Mouse (Mus musculus) lung, embryonic 16.5 days (tissue): ENCODE measurements around the gene Gm20696. TPM values are rescaled to one million over a fixed set of nuclear protein-coding genes. Genes with fewer than 3 reads are reported as not detected.
A peak's percentile ranks its signal among the peaks of the same experiment; 100 is the strongest.

Source experiments
- ATAC-seq: fragments of 200-750 bp; cut with Nextera tagmentation; 2 replicates; pipeline ENCODE4 v1.8.0; 2017; ENCODE audit warnings: low read depth, mild to moderate bottlenecking, moderate library complexity
- H3K27ac ChIP-seq: fragments of 300-500 bp; sonication (generic); 2 replicates; pipeline ENCODE4 v1.5.1; 2014; ENCODE audit warnings: mild to moderate bottlenecking, control low read depth, low read length
- H3K27me3 ChIP-seq: fragments of 300-500 bp; sonication (generic); 2 replicates; pipeline ENCODE4 v1.6.1; 2014; ENCODE audit warnings: low read depth, low read length, mixed read lengths; ENCODE audit not compliant: control insufficient read depth, insufficient read depth
- H3K36me3 ChIP-seq: fragments of 300-500 bp; sonication (generic); 2 replicates; pipeline ENCODE4 v1.6.1; 2014; ENCODE audit warnings: low read length; ENCODE audit not compliant: control insufficient read depth, insufficient read depth
- H3K4me1 ChIP-seq: fragments of 300-500 bp; sonication (generic); replicated peaks from 2 replicates; pipeline ENCODE4 v1.6.1; 2014; ENCODE audit warnings: low read length, mixed read lengths; ENCODE audit not compliant: control insufficient read depth, insufficient read depth
- H3K4me2 ChIP-seq: fragments of 300-500 bp; sonication (generic); 2 replicates; pipeline ENCODE4 v1.6.1; 2014; ENCODE audit warnings: low read depth, low read length, control low read depth
- H3K4me3 ChIP-seq: fragments of 300-500 bp; sonication (generic); 2 replicates; pipeline ENCODE4 v1.5.1; 2014; ENCODE audit warnings: mild to moderate bottlenecking, low read length, control low read depth
- H3K9ac ChIP-seq: fragments of 300-500 bp; sonication (generic); 2 replicates; pipeline ENCODE4 v1.6.1; 2014; ENCODE audit warnings: low read length, control low read depth
- H3K9me3 ChIP-seq: fragments of 300-500 bp; sonication (generic); 2 replicates; pipeline ENCODE4 v1.6.1; 2016; ENCODE audit warnings: low read length; ENCODE audit not compliant: control insufficient read depth
- WGBS: fragments of 180-500 bp; shearing (Covaris S2); extraction: QIAGEN DNeasy Blood & Tissue Kit; methylation state at CpG from one replicate; pipeline ENCODE4 v1.1.7; 2014; 5-methylcytosine and 5-hydroxymethylcytosine counted together
- polyA plus RNA-seq: library from polyadenylated mRNA; unstranded; fragments of >200 nt; fragmentation: Nextera tagmentation; extraction: Ambion mirVana; gene quantifications from 2 replicates; pipeline ENCODE4 v1.2.1, GENCODE M21; 2015

Gm20696 gene
- polyA plus RNA-seq, 1 experiment from 2014 or later, result 2.3 TPM

- Histone ChIP-seq H3K36me3 (no peaks in the 10 kb centered on the region), H3K27ac (no peak overlapping the region), H3K4me2 (no peak overlapping the region), H3K4me3 (no peak overlapping the region), H3K4me1 (peaks cover 14% of the 10 kb centered on the region), H3K27me3 (no peaks in the 10 kb centered on the region), H3K9me3 (no peaks in the 10 kb centered on the region), H3K9ac (no peak overlapping the region)
- WGBS, result 78% methylated on average over 7 of the region's 7 CpGs
- no peak for ATAC-seq
These were observed 60.5 kb downstream of the Gm20696 start for GRCm38 (mm10) chr6:99606079-99606478.

DNA sequence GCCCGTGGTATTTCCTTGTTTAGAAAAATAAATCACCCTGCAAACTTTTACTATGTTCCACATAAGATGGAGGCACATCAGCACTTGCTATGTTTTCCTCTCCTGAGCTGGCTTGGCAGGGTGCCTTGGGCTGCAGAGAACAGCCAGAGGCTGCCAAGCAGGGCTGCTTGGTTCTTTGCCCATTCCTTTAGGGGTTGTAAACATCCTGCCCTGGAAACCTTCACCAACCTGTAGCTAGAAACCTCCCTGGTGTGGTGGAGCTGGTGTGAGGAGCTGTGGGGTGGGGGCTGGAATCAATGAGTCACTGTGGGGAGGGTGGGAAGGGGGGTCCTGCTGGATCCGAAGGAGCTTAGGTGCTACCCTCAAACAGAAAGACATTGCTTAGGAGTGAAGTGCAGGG, 61.8 kb downstream of the Gm20696 start:
- Histone ChIP-seq H3K36me3 (no peaks in the 10 kb centered on the region), H3K9ac (no peak overlapping the region), H3K27ac (peak overlapping the region; percentile 12; the same call in 1 of the 2 replicates), H3K4me1 (peaks cover 14% of the 10 kb centered on the region), H3K27me3 (no peaks in the 10 kb centered on the region), H3K4me2 (no peak overlapping the region), H3K9me3 (no peaks in the 10 kb centered on the region), H3K4me3 (no peak overlapping the region)
- ATAC-seq, result peak; percentile 62
- WGBS, result 41% methylated on average over 2 of the region's 2 CpGs

DNA sequence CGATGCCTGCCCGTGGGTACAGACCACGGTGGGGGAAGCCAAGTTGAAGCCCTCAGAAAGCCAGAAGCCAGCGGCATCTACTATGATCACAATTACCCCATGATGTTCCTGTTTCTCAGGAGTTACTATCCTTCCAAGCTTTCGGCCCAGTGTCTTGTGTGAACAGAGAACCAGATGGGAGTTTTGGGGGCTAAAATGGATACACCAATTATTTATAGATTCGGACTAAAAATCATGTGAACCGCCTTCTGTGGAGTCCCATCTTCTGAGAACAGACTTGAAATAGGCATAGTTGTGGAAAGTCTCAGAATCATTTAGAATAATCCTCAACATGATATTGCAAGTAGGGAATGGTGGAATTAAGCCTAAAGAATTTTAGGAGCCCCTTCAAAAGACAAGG, 64.2 kb downstream of the Gm20696 start:
- Histone ChIP-seq H3K4me3 (no peak overlapping the region), H3K9me3 (no peaks in the 10 kb centered on the region), H3K4me1 (peaks cover 20% of the 10 kb centered on the region), H3K27ac (no peak overlapping the region), H3K4me2 (no peak overlapping the region), H3K27me3 (no peaks in the 10 kb centered on the region), H3K36me3 (no peaks in the 10 kb centered on the region), H3K9ac (no peak overlapping the region)
- WGBS, result 87% methylated on average over 7 of the region's 7 CpGs
- ATAC-seq, result no peak

DNA sequence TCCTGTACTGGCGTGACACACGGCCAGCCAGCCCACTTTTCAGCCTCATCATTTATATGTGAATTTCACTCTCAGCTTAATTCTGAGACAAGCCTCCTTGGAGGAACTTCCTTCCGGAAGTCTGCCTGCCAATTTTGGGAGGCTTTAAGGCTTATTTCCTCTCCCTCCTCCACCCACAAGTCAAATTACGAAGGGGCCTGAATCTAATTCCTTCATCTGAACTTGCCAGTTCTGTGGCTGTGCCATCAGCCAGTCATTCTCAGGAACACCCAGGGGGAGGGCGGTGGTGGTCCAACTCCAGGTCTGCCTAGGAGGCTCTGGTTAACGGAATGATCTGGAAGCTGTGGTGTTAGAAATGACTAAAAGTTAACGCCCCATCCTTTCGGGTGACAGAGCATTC, 65.7 kb downstream of the Gm20696 start:
- Histone ChIP-seq H3K9me3 (no peaks in the 10 kb centered on the region), H3K9ac (no peak overlapping the region), H3K4me1 (peaks cover 20% of the 10 kb centered on the region), H3K27ac (no peak overlapping the region), H3K27me3 (no peaks in the 10 kb centered on the region), H3K4me2 (0 out of 2 replicates have a peak overlapping the region, but pooled peaks have one; percentile 13), H3K36me3 (no peaks in the 10 kb centered on the region), H3K4me3 (no peak overlapping the region)
- ATAC-seq, result no peak
- 55% methylated on average over 8 of the region's 8 CpGs for WGBS

DNA sequence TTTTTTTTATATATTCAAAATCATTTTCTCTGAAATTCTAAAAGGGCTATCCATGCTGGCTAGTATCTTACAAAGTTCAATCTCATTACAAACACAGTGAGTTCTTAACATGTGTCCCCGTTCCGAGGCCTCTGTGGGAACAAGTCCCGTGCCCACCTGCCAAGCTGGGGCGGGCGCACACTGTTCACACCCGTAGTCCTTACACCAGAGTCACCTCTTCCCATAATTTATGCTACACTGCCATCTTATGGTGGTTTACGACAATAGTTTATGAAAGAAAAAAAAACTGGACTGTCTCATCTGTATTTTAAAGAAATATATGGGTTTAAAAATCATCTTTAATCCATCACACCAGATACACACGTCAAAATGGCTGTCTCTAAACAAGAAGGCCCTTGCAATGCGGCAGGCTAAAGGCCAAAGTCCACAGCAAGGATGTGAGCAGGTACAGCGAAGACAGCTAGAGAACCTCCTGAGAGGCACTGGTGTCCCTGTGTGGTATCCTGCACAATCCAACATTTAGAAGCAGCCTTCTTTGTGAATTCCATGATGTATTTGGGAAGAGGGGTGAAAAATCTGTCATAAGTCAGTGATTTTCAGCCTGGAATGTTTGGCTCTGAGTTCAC, 66.3 kb downstream of the Gm20696 start:
- H3K4me1 ChIP-seq, result peaks cover 20% of the 10 kb centered on the region
- H3K36me3 ChIP-seq, result no peaks in the 10 kb centered on the region
- H3K9ac ChIP-seq, result no peak overlapping the region
- peak overlapping the region; percentile 34; the same call in 1 of the 2 replicates for H3K4me2 ChIP-seq
- peak overlapping the region; percentile 9; the same call in 1 of the 2 replicates for H3K4me3 ChIP-seq
- 0 out of 2 replicates have a peak overlapping the region, but pooled peaks have one; percentile 27 for H3K27ac ChIP-seq
- H3K27me3 ChIP-seq, result no peaks in the 10 kb centered on the region
- 19% methylated on average over 10 of the region's 10 CpGs for WGBS
- H3K9me3 ChIP-seq, result no peaks in the 10 kb centered on the region
- ATAC-seq, result no peak

DNA sequence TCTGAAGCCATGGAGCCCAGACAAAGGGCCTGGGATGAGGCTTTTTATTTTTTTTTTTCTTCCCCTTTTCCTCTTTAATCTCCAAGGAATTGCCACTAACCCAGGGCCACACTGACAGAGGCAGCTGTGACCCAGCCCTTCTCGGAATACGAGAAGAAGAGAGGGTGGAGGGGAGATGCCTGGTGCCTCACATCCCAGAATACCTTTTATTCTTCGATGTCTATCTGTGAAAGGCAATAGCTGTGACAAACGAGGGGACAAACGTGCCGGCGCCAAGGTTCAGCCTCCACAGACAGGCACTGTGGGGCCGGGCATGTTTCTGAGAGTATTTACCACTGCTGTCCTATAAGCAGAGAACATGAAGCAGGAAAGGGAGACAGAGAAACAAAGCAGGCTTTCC, 66.9 kb downstream of the Gm20696 start:
- ATAC-seq, result no peak
- Histone ChIP-seq H3K27me3 (no peaks in the 10 kb centered on the region), H3K36me3 (no peaks in the 10 kb centered on the region), H3K9ac (no peak overlapping the region), H3K4me2 (peak overlapping the region; percentile 6), H3K4me1 (peaks cover 20% of the 10 kb centered on the region), H3K27ac (no peak overlapping the region), H3K4me3 (no peak overlapping the region), H3K9me3 (no peaks in the 10 kb centered on the region)
- WGBS, result 41% methylated on average over 8 of the region's 8 CpGs

DNA sequence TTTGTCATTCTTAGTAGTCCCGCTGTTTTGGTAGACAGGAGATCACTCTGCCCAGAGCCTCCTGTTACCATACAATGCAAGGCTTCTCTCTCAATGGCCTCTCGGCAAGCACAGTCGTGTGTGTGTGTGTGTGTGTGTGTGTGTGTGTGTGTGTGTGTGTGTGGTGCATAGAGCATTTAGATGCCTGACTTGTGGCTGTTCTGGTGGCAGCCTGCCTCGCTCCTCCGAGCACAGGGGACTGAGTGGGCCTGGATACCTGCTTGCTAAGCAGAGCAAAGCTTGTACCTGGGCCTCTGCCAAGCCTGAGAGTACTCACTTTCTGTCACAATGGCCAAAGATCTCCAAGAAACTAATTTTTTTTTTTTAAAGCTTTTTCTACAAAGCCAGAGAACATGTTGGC, 67.4 kb downstream of the Gm20696 start:
- peaks cover 17% of the 10 kb centered on the region for H3K4me1 ChIP-seq
- peak; percentile 31; the same call in 1 of the 2 replicates for ATAC-seq
- no peaks in the 10 kb centered on the region for H3K27me3 ChIP-seq
- 66% methylated on average over 5 of the region's 5 CpGs for WGBS
- no peaks in the 10 kb centered on the region for H3K36me3 ChIP-seq
- no peaks in the 10 kb centered on the region for H3K9me3 ChIP-seq
- no peak overlapping the region for H3K4me2 ChIP-seq
- H3K27ac ChIP-seq, result no peak overlapping the region
- no peak overlapping the region for H3K4me3 ChIP-seq
- H3K9ac ChIP-seq, result no peak overlapping the region

- no peaks in the 10 kb centered on the region for H3K27me3 ChIP-seq
- ATAC-seq, result no peak
- 51% methylated on average over 6 of the region's 6 CpGs for WGBS
These were observed 89.6 kb downstream of the Gm20696 start for GRCm38 (mm10) chr6:99577040-99577439.

DNA sequence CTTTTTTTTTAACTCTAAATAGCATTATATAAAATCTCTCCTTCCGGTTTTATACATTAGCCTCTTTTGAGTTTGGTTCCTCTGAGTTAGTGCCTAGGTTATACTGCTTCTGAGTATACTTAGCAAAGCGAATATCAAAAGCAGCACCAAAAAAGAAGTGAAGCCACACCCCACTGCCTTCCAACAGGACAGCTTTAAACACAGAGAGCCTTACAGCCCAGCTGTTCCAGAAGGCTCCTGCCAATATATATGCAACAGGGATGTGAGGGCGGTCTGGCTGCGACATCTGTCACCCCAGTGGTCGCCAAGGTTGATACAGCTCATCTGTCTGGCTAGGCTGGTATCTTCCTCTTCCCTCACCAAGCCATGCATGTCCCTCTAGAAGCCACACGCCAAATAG, 91.0 kb downstream of the Gm20696 start:
- no peak overlapping the region for H3K9ac ChIP-seq
- H3K36me3 ChIP-seq, result no peaks in the 10 kb centered on the region
- ATAC-seq, result peak; percentile 61; the same call in 1 of the 2 replicates
- no peaks in the 10 kb centered on the region for H3K27me3 ChIP-seq
- H3K4me3 ChIP-seq, result no peak overlapping the region
- H3K4me2 ChIP-seq, result no peak overlapping the region
- no peak overlapping the region for H3K27ac ChIP-seq
- H3K4me1 ChIP-seq, result peaks cover 4% of the 10 kb centered on the region
- WGBS, result 63% methylated on average over 6 of the region's 6 CpGs
- no peaks in the 10 kb centered on the region for H3K9me3 ChIP-seq

More at GRCm38 (mm10) chr6:99577040-99577439, 89.6 kb downstream of the Gm20696 start:
- no peak overlapping the region for H3K9ac ChIP-seq
- H3K27ac ChIP-seq, result no peak overlapping the region
- H3K4me3 ChIP-seq, result no peak overlapping the region
- H3K36me3 ChIP-seq, result no peaks in the 10 kb centered on the region
- peaks cover 4% of the 10 kb centered on the region for H3K4me1 ChIP-seq
- H3K4me2 ChIP-seq, result no peak overlapping the region
- no peaks in the 10 kb centered on the region for H3K9me3 ChIP-seq
